Mouse (Mus musculus): Measurements from ENCODE around the gene Prkrip1. TPM values are rescaled to one million over a fixed set of nuclear protein-coding genes. Genes with fewer than 3 reads are reported as not detected.
"Not testable (repeated sequence)": the region's sequence is repeated elsewhere in the genome, so short reads cannot be mapped to it uniquely, and the experiment has no call there.

Gene Prkrip1
- total and polyA plus RNA-seq, 2 experiments from 2014 or later: 7.9 to 68.9 TPM

DNA sequence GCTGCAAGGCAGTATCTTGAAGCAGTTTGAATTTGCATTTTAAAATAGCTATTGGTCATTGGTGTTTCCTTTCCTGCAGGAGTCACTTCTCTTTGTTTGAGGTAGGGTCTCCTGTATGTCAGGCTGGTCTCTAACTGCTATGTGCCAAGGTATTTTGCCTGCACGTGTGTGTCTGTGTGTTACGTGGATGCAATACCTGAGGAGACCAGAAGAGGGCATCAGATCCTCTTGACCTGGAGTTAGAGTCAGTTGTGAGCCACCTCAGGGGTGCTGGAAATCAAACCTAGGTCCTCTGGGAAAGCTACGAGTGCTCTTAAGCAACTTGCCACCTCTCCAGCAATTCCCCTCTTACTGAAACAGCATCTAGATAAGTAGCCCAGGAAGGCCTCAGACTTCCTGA is 16.4 kb upstream of the Prkrip1 start:
- 94% methylated on average over 3 of the region's 3 CpGs for WGBS
- DNase-seq (ENCODE audit: low spot score) (no peak), ATAC-seq (ENCODE audit: low FRiP score) (no peak)
- Histone ChIP-seq H3K27me3 (ENCODE audit: insufficient read depth, low read length) (no peaks in the 10 kb centered on the region), H3K4me1 (ENCODE audit: insufficient read depth, low read length) (no peaks in the 10 kb centered on the region), H3K4me3 (ENCODE audit: low read depth, low read length) (no peak overlapping the region), H3K36me3 (ENCODE audit: insufficient read depth, low read length) (peaks cover 9% of the 10 kb centered on the region; the same call in 1 of the 2 replicates), H3K27ac (ENCODE audit: low read depth, low read length) (no peak overlapping the region), H3K9ac (replicated peaks; ENCODE audit: low read length, poor library complexity, severe bottlenecking) (no peak overlapping the region), H3K9me3 (ENCODE audit: low read length) (no peaks in the 10 kb centered on the region), H3K4me2 (ENCODE audit: low read depth, low read length, poor library complexity, severe bottlenecking) (no peak overlapping the region)
- peak; percentile 49 for TF ChIP-seq CTCF (IDR thresholded peaks at IDR 0.05)

DNA sequence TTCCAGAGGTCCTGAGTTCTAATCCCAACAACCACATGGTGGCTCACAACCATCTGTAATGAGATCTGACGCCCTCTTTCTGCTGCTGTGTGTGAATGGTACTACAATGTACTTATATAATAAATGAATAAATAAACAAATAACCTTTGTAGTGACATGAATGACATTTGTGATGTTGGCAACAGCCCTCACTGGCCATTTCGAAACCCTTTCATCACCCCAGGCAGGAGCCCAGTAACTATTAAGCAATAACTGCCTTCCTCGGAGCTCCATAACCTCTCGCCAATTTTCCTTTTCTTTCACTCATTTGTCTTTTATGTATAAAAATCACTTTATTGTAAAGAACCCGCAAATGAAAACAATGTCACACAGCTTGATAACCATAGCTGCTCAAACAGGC is 15.0 kb upstream of the Prkrip1 start:
- H3K27me3 ChIP-seq (ENCODE audit: insufficient read depth, low read length): no peaks in the 10 kb centered on the region
- 80% methylated on average over 5 of the region's 5 CpGs for WGBS
- H3K9me3 ChIP-seq (ENCODE audit: low read length): no peaks in the 10 kb centered on the region
- no peak overlapping the region for H3K9ac ChIP-seq (replicated peaks; ENCODE audit: low read length, poor library complexity, severe bottlenecking)
- peaks cover 2% of the 10 kb centered on the region; the same call in 1 of the 2 replicates for H3K36me3 ChIP-seq (ENCODE audit: insufficient read depth, low read length)
- no peak for TF ChIP-seq CTCF (IDR thresholded peaks at IDR 0.05)
- no peak overlapping the region for H3K4me2 ChIP-seq (ENCODE audit: low read depth, low read length, poor library complexity, severe bottlenecking)
- no peak for DNase-seq (ENCODE audit: low spot score)
- H3K4me3 ChIP-seq (ENCODE audit: low read depth, low read length): no peak overlapping the region
- no peak for ATAC-seq (ENCODE audit: low FRiP score)
- no peaks in the 10 kb centered on the region for H3K4me1 ChIP-seq (ENCODE audit: insufficient read depth, low read length)
- H3K27ac ChIP-seq (ENCODE audit: low read depth, low read length): no peak overlapping the region

DNA sequence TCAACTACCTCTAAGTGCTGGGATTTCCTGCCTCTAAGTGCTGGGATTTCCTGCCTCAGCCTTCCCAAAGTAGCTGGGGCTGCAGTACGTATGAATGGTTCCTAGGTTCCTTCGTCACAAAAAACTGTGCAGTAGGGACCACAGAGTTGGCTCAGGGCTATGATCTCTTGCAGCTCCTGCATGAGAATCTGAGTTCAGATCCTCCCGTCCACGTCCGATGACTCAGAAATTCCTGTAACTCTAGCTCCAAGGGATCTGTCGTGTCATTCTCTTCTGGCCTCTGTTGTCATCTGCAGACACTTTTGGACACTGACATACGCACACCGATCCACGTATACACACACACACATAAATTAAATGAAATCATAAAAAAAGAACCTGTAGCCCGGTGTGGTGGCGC is 14.0 kb upstream of the Prkrip1 start:
- Histone ChIP-seq H3K4me2 (ENCODE audit: low read depth, low read length, poor library complexity, severe bottlenecking) (no peak overlapping the region), H3K9ac (replicated peaks; ENCODE audit: low read length, poor library complexity, severe bottlenecking) (no peak overlapping the region), H3K27ac (ENCODE audit: low read depth, low read length) (no peak overlapping the region), H3K36me3 (ENCODE audit: insufficient read depth, low read length) (no peaks in the 10 kb centered on the region), H3K9me3 (ENCODE audit: low read length) (no peaks in the 10 kb centered on the region), H3K4me3 (ENCODE audit: low read depth, low read length) (no peak overlapping the region), H3K27me3 (ENCODE audit: insufficient read depth, low read length) (no peaks in the 10 kb centered on the region), H3K4me1 (ENCODE audit: insufficient read depth, low read length) (no peaks in the 10 kb centered on the region)
- 94% methylated on average over 11 of the region's 11 CpGs for WGBS
- ATAC-seq (ENCODE audit: low FRiP score) (no peak), DNase-seq (ENCODE audit: low spot score) (no peak)
- no peak for TF ChIP-seq CTCF (IDR thresholded peaks at IDR 0.05)

DNA sequence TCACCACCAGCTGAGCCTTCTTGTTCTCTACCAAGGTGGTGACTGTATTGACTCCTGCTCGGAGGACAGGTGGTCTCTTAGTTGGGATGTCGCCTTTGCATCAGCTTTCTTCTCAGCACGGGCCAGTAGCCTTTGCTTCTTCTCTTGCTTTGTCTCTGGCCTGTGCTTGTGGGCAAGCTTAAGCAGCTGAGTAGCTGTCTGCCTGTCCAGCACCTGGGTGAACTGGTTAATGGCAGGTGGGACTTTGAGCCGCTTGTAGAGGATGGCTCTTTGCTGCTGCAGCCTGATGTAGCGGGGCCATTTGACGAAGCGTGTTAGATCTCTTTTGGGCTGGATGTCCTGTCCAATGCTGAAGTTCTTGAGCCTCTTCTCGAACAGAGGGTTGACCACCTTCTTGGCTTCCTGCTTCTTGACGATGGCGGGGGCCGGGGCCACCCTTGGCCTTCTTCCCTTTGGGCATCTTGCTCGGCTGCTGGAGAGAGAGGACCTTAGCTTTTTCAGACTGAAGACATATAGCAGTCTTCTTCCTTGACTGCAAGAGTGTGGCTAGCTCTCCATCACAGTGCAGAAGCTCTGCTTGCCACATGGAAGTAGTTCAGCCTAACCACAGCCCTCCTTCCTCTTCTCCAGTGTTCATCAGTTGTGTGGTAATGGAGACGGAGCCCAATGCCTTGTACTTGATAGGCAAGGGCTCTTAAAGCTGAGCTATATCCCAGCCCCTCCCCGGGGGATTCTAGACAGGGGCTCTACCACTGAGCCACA is 12.8 kb upstream of the Prkrip1 start:
- H3K27me3 ChIP-seq (ENCODE audit: insufficient read depth, low read length); H3K9me3 ChIP-seq (ENCODE audit: low read length); H3K4me3 ChIP-seq (ENCODE audit: low read depth, low read length); H3K4me1 ChIP-seq (ENCODE audit: insufficient read depth, low read length); H3K36me3 ChIP-seq (ENCODE audit: insufficient read depth, low read length); H3K9ac ChIP-seq (replicated peaks; ENCODE audit: low read length, poor library complexity, severe bottlenecking); H3K4me2 ChIP-seq (ENCODE audit: low read depth, low read length, poor library complexity, severe bottlenecking); DNase-seq (ENCODE audit: low spot score); H3K27ac ChIP-seq (ENCODE audit: low read depth, low read length); ATAC-seq (ENCODE audit: low FRiP score): not testable (repeated sequence)
- 93% methylated on average over 14 of the region's 14 CpGs for WGBS

DNA sequence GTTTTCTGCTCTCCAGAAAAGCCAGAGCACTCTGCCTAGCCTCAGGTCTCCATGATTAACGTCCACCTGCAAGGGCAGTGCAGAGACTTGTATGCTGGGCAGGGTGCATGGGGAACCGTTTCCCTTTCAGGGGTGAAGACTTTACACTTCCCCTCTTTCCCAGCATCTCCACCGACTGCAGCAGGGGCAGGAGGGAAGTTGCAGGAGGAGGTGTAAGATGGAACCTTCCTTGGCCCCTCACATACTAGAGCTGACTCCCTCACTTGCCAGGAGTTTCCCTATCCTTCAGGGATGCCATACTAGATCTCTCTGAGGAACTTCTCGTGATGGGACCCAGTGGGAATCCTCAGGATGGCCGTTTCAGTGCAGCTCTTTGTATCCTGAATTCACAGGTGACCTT is 11.8 kb upstream of the Prkrip1 start:
- no peaks in the 10 kb centered on the region for H3K4me1 ChIP-seq (ENCODE audit: insufficient read depth, low read length)
- no peak for TF ChIP-seq CTCF (IDR thresholded peaks at IDR 0.05)
- H3K27ac ChIP-seq (ENCODE audit: low read depth, low read length): no peak overlapping the region
- H3K27me3 ChIP-seq (ENCODE audit: insufficient read depth, low read length): no peaks in the 10 kb centered on the region
- 70% methylated on average over 5 of the region's 5 CpGs for WGBS
- no peak overlapping the region for H3K9ac ChIP-seq (replicated peaks; ENCODE audit: low read length, poor library complexity, severe bottlenecking)
- H3K4me2 ChIP-seq (ENCODE audit: low read depth, low read length, poor library complexity, severe bottlenecking): no peak overlapping the region
- no peaks in the 10 kb centered on the region for H3K36me3 ChIP-seq (ENCODE audit: insufficient read depth, low read length)
- H3K4me3 ChIP-seq (ENCODE audit: low read depth, low read length): no peak overlapping the region
- ATAC-seq (ENCODE audit: low FRiP score) (no peak), DNase-seq (ENCODE audit: low spot score) (no peak)
- H3K9me3 ChIP-seq (ENCODE audit: low read length): no peaks in the 10 kb centered on the region

DNA sequence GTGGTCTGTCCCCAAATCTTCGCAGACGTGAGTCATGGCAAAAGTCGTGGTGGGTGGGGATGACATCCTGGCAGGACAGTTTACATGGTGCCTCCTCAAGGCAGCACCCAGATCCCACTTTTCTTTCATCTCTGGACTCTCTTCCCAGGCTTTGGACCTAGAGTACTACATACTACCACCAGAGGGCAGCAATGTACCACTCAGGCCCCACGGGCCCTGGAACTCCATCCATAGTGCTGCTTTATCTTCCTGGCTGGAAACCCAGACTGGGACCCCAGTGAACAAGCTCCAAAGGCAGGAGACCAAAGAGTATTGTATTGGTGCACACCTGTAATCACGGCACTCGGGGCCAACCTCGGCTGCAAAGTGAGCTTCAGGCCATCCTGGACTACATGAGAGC is 3.1 kb upstream of the Prkrip1 start:
- TF ChIP-seq CTCF (IDR thresholded peaks at IDR 0.05): peak; percentile 95
- Histone ChIP-seq H3K4me2 (ENCODE audit: low read depth, low read length, poor library complexity, severe bottlenecking) (no peak overlapping the region), H3K9me3 (ENCODE audit: low read length) (no peaks in the 10 kb centered on the region), H3K9ac (replicated peaks; ENCODE audit: low read length, poor library complexity, severe bottlenecking) (no peak overlapping the region), H3K4me1 (ENCODE audit: insufficient read depth, low read length) (peaks cover 3% of the 10 kb centered on the region; the same call in 1 of the 2 replicates), H3K27ac (ENCODE audit: low read depth, low read length) (no peak overlapping the region), H3K36me3 (ENCODE audit: insufficient read depth, low read length) (peaks cover under 1% of the 10 kb centered on the region; the same call in 1 of the 2 replicates), H3K27me3 (ENCODE audit: insufficient read depth, low read length) (no peaks in the 10 kb centered on the region), H3K4me3 (ENCODE audit: low read depth, low read length) (no peak overlapping the region)
- DNase-seq (ENCODE audit: low spot score) (peak; percentile 86), ATAC-seq (ENCODE audit: low FRiP score) (no peak)
- WGBS: 31% methylated on average over 7 of the region's 7 CpGs
